Mouse (Mus musculus) embryonic facial prominence, embryonic 11.5 days (tissue): ENCODE measurements around the gene Grin3b. TPM values are rescaled to one million over a fixed set of nuclear protein-coding genes. Genes with fewer than 3 reads are reported as not detected.

Experiments
- ATAC-seq: fragments of 200-750 bp; cut with Nextera tagmentation; replicated peaks from 2 replicates; pipeline ENCODE4 v1.8.0; 2017; ENCODE audit warnings: low read depth; ENCODE audit not compliant: insufficient number of reproducible peaks, low FRiP score, low TSS enrichment
- DNase-seq: peaks from one replicate; pipeline ENCODE4 v3.0.0-alpha.2; 2015; ENCODE audit warnings: low spot score
- H3K27ac ChIP-seq: fragments of 300-500 bp; sonication (generic); replicated peaks from 2 replicates; pipeline ENCODE4 v1.5.1; 2014; ENCODE audit warnings: mild to moderate bottlenecking, low read depth, low read length, control low read depth
- H3K27me3 ChIP-seq: fragments of 300-500 bp; sonication (generic); 2 replicates; pipeline ENCODE4 v1.6.1; 2014; ENCODE audit warnings: mild to moderate bottlenecking, low read length, moderate library complexity, mixed read lengths; ENCODE audit not compliant: control insufficient read depth, insufficient read depth
- H3K36me3 ChIP-seq: fragments of 300-500 bp; sonication (generic); replicated peaks from 2 replicates; pipeline ENCODE4 v1.6.1; 2014; ENCODE audit warnings: low read depth, mild to moderate bottlenecking, low read length, moderate library complexity, mixed read lengths; ENCODE audit not compliant: control insufficient read depth, insufficient read depth
- H3K4me1 ChIP-seq: fragments of 300-500 bp; sonication (generic); 2 replicates; pipeline ENCODE4 v1.6.1; 2014; ENCODE audit warnings: low read length, mixed read lengths; ENCODE audit not compliant: control insufficient read depth, insufficient read depth
- H3K4me2 ChIP-seq: fragments of 300-500 bp; sonication (generic); 2 replicates; pipeline ENCODE4 v1.6.1; 2014; ENCODE audit warnings: low read depth, mild to moderate bottlenecking, control low read depth, low read length, moderate library complexity
- H3K4me3 ChIP-seq: fragments of 300-500 bp; sonication (generic); 2 replicates; pipeline ENCODE4 v1.5.1; 2014; ENCODE audit warnings: low read depth, low read length, control low read depth
- H3K9ac ChIP-seq: fragments of 300-500 bp; sonication (generic); replicated peaks from 2 replicates; pipeline ENCODE4 v1.6.1; 2014; ENCODE audit warnings: mild to moderate bottlenecking, control low read depth, low read length
- H3K9me3 ChIP-seq: fragments of 300-500 bp; sonication (generic); replicated peaks from 2 replicates; pipeline ENCODE4 v1.6.1; 2016; ENCODE audit warnings: mild to moderate bottlenecking, low read length, inconsistent platforms, mixed read lengths; ENCODE audit not compliant: control insufficient read depth
- WGBS: fragments of 180-500 bp; shearing (Covaris S2); extraction: QIAGEN DNeasy Blood & Tissue Kit; methylation state at CpG from one replicate; pipeline ENCODE4 v1.1.7; 2014; 5-methylcytosine and 5-hydroxymethylcytosine counted together
- polyA plus RNA-seq: library from polyadenylated mRNA; unstranded; fragments of >200 nt; fragmentation: Nextera tagmentation; extraction: Ambion mirVana; gene quantifications from 2 replicates; pipeline ENCODE4 v1.2.1, GENCODE M21; 2014

Gene Grin3b
- polyA plus RNA-seq, 1 experiment from 2014 or later, result 0.21 TPM

DNA sequence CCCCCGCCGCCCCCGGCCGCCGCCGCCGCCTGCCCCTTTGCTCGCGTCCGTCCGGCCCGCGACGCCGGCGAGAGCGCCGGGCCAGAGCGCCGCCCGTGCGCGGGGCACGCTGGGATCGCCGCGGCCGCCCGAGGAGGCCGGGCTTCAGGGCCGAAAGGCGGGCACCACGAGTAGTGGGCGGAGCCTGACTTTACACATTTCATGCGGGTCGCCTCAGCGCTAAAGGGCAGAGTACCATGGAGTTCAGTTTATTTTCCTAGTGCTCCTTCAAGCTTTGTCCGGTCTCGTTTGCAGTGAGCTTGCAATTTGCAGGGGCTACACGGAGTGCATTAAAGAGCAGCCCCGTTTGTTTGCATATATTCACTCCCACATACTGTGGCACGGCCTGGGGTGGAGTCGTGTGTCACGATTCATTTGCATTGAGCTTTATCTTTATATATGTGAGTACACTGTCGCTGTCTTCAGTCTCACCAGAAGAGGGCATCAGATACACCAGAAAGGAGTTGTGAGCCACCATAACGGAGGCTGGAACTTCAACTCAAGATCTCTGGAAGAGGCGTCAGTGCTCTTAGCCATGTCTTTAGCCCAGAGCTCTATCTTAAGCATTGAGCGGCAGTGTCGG lies 13.8 kb downstream of the Grin3b start, which contains the start of gene Tmem259:
Gene Tmem259, minus strand, starts transcription at position 136 of the 622 bp plus-strand sequence.
- H3K4me1 ChIP-seq, result peaks cover 3% of the 10 kb centered on the region
- DNase-seq (peak; percentile 93), ATAC-seq (peak; percentile 73)
- WGBS, result 0% methylated on average over 37 of the region's 49 CpGs
- H3K9me3 ChIP-seq, result no peaks in the 10 kb centered on the region
- peaks cover 2% of the 10 kb centered on the region for H3K36me3 ChIP-seq
- peak within 1 kb of the TSS; percentile 84 for H3K27ac ChIP-seq
- peak within 1 kb of the TSS; percentile 79 for H3K4me3 ChIP-seq
- H3K27me3 ChIP-seq, result no peaks in the 10 kb centered on the region
- H3K4me2 ChIP-seq, result peak within 1 kb of the TSS; percentile 88
- H3K9ac ChIP-seq, result peak within 1 kb of the TSS; percentile 81

DNA sequence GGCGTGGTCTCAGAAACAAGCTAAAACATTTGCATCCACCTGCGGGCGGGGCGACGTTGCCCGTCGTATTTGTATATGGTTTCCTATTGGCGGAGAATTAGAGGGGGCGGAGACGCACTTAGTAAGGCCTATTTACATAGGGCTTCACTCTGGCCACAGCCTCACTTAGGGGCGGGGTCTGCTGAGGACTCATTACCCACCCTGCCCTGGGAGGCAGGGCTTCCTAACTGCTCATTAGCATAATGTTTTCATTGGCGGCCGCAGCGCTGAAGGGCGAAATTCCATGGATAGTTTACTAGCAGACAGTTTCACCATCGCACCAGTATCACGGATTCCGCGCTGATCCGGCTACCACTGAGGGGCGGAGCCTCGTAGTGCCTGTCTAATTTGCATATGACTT lies 14.4 kb downstream of the Grin3b start:
- H3K4me2 ChIP-seq, result peak overlapping the region; percentile 71
- H3K9me3 ChIP-seq, result no peaks in the 10 kb centered on the region
- peak; percentile 98 for DNase-seq
- peak; percentile 84 for ATAC-seq
- WGBS, result 0% methylated on average over 22 of the region's 22 CpGs
- H3K4me1 ChIP-seq, result peaks cover 3% of the 10 kb centered on the region
- peak overlapping the region; percentile 84 for H3K27ac ChIP-seq
- H3K27me3 ChIP-seq, result no peaks in the 10 kb centered on the region
- peak overlapping the region; percentile 79 for H3K4me3 ChIP-seq
- no peaks in the 10 kb centered on the region; the same call in 1 of the 2 replicates for H3K36me3 ChIP-seq
- H3K9ac ChIP-seq, result peak overlapping the region; percentile 50

DNA sequence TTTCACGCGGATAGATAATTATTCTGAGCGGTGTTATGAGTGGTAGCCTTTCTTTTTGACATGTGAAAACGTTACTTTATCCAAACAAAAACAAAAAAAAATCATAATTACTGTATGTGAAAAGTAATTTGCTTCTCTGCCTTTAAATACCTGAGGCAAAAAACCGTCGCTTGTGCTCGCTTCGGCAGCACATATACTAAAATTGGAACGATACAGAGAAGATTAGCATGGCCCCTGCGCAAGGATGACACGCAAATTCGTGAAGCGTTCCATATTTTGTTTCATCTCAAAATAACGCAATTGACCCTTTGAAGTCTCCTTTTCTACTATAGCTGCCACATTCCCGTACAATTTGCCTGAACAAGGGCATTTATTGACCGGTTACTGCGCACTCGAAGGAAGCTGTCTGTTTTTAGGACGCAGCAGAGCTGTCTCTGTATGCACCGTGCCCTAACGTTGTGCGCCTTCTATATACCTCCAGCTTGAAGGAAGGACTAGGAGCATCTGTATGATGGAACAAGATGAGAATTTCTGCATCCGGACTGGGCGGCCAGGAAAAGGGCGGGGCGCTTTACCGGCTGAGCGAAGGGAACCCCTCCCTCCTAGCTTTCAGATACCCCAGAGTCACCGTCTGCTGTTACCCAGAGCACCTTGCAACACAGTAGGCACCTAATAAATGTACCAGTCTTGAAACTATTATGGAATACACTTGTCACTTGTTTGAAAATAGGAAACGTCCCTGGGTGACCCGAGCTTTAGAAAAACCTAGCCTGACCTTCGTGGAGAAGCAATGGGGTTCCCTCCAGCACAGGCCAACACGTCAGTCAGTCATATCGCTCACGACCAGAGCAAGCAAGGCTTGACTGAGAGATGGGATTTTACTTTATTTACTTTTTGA lies 15.1 kb downstream of the Grin3b start:
- Histone ChIP-seq H3K9ac (peak overlapping the region; percentile 50), H3K27ac (peak overlapping the region; percentile 84), H3K4me3 (peak overlapping the region; percentile 79), H3K4me2 (peak overlapping the region; percentile 71), H3K36me3 (no peaks in the 10 kb centered on the region; the same call in 1 of the 2 replicates), H3K4me1 (peaks cover 3% of the 10 kb centered on the region), H3K27me3 (no peaks in the 10 kb centered on the region), H3K9me3 (no peaks in the 10 kb centered on the region)
- 5% methylated on average over 35 of the region's 35 CpGs for WGBS
- DNase-seq (peak; percentile 58), ATAC-seq (no peak)

DNA sequence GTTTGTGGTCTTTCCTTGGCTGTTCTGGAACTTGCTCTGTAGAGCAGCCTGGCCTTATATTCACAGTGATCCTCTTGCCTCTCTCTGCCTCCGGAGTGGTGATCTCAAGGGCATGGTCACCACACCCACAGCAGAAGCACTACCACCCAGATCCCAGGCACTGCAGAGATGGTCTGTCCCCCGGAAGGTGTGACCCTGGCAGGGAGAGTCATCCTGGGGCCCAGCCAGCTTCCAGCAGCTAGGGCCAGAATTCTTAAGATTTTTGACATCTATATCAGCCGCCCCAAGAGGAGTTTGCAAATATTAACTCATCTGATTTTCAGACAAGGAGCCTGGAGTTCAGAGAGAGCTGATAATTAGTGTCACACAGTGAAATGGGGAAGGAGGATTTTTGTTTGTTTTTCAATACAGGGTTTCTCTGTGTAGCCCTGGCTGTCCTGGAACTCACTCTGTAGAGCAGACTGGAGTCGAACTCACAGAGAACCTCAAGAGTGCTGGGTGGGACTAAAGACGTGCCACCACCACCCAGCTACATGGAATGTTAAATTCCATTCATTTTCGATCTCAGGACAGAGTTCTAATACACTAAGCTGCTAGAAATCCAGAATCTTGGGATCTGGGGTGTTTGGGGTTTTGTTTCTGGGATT lies 15.8 kb downstream of the Grin3b start:
- WGBS, result 35% methylated on average over 6 of the region's 6 CpGs
- ATAC-seq (no peak), DNase-seq (no peak)
- no peaks in the 10 kb centered on the region for H3K9me3 ChIP-seq
- peak overlapping the region; percentile 71 for H3K4me2 ChIP-seq
- no peak overlapping the region for H3K27ac ChIP-seq
- H3K36me3 ChIP-seq, result no peaks in the 10 kb centered on the region; the same call in 1 of the 2 replicates
- no peak overlapping the region; the same call in 1 of the 2 replicates for H3K4me3 ChIP-seq
- peaks cover 3% of the 10 kb centered on the region for H3K4me1 ChIP-seq
- H3K9ac ChIP-seq, result no peak overlapping the region; the same call in 1 of the 2 replicates
- no peaks in the 10 kb centered on the region for H3K27me3 ChIP-seq

DNA sequence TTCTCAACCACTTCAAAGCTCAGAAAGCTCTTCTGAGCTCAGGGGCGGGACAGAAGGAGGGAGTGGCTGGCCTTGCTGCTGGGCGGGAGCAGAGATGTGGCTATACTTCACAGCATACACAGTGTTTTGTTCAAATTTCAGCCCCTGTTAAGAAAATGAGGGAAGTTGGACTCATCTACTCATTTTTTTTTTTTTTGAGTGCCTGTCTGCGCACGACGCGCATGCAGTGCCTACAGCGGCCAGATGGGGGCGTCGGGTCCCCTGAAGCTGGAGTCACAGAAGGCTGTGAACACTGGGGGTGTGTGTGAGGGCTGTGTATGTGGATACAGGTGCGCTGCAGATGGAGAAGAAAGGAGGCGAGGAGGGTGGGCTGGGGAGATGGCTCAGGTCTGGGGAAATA lies 16.4 kb downstream of the Grin3b start:
- peak overlapping the region; percentile 5 for H3K4me2 ChIP-seq
- DNase-seq (peak; percentile 89), ATAC-seq (no peak)
- 2% methylated on average over 11 of the region's 11 CpGs for WGBS
- no peak overlapping the region for H3K27ac ChIP-seq
- no peak overlapping the region for H3K9ac ChIP-seq
- H3K36me3 ChIP-seq, result peaks cover 2% of the 10 kb centered on the region
- no peaks in the 10 kb centered on the region for H3K27me3 ChIP-seq
- H3K4me1 ChIP-seq, result peaks cover 3% of the 10 kb centered on the region
- H3K4me3 ChIP-seq, result no peak overlapping the region
- H3K9me3 ChIP-seq, result no peaks in the 10 kb centered on the region

DNA sequence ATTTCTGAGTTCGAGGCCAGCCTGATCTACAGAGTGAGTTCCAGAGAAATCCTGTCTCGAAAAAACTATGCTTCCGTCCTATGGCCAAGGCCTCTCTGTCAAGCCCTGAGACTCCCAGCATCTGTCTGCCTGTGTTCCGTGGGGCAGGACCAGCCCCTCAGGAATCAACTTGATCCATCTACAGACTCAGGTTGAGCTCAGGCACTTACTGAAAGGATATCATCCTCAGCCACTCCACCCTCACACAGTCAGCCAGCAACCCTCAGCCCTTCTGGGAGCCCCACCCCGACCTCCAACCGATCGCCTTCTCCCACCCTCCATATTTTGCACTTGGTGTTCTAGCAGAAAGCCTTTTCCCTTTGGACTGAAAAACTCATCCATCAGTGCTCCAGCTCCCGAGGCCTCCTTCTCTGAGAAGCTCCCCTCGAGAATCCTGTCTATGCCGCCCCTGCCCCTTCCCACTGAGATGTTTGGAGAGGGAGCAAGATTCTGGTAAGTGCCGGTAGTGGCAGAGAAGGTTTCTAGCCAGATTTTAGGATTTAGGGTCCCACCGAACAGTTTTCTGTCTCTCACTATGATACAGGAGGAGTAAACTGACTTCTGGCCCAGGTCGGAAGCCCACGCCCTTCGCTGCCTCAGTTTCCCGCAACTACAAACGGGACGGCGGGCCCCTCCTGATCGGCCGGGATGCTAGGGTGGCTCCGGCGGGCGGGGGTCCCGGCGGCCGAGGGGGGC lies 17.4 kb downstream of the Grin3b start:
- Histone ChIP-seq H3K4me1 (peaks cover 3% of the 10 kb centered on the region), H3K4me2 (peak overlapping the region; percentile 66), H3K27ac (peak overlapping the region; percentile 70), H3K9ac (peak overlapping the region; percentile 82), H3K36me3 (peaks cover 7% of the 10 kb centered on the region; the same call in 1 of the 2 replicates), H3K4me3 (peak overlapping the region; percentile 64), H3K9me3 (no peaks in the 10 kb centered on the region), H3K27me3 (no peaks in the 10 kb centered on the region)
- DNase-seq, result peak; percentile 26
- no peak for ATAC-seq
- 9% methylated on average over 27 of the region's 27 CpGs for WGBS

DNA sequence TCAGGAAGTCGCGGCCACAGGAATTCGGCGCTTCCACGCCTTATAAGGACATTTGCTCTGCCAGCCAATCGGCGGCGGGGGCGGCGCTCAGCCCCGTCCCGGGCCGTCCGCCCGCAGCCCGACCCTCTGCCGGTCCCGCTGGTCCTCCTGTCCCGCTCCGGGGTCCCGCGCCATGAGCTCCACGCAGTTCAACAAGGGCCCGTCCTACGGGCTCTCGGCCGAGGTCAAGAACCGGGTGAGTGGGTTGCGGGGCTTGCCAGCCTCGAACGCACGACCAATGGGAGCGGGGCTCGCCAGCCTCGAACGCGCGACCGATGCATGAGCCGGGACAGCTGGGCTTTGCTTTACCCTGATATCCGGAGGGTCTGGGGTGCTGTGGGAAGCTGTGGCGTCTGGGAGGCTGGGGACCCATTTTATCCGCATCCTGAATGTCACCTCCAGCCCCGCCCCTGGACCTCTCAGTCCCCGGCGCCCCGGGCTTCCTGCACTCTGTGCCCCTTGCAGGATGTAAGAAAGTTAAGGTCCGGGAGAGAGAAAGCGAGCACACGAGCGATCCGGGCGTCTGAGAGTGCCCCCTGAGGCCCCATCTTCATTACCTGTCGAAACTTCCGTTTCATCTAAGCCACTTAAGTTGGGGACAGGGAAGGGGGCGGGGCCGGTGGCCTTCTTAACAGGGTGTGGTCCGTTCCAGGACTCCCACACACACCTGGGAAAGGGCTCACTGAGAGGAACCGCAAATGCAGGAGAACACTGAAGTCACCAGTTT lies 18.2 kb downstream of the Grin3b start, which contains the start of gene Cnn2:
Gene Cnn2, plus strand, starts transcription at position 79 of the 766 bp plus-strand sequence.
- Histone ChIP-seq H3K4me2 (peak within 1 kb of the TSS; percentile 66), H3K4me1 (peaks cover 3% of the 10 kb centered on the region), H3K27me3 (no peaks in the 10 kb centered on the region), H3K9me3 (no peaks in the 10 kb centered on the region), H3K4me3 (peak within 1 kb of the TSS; percentile 64), H3K27ac (peak within 1 kb of the TSS; percentile 70), H3K36me3 (peaks cover 13% of the 10 kb centered on the region; the same call in 1 of the 2 replicates), H3K9ac (peak within 1 kb of the TSS; percentile 82)
- DNase-seq (peak; percentile 84), ATAC-seq (no peak)
- WGBS, result under 1% methylated on average over 55 of the region's 59 CpGs
